In the genomic region with DNA sequence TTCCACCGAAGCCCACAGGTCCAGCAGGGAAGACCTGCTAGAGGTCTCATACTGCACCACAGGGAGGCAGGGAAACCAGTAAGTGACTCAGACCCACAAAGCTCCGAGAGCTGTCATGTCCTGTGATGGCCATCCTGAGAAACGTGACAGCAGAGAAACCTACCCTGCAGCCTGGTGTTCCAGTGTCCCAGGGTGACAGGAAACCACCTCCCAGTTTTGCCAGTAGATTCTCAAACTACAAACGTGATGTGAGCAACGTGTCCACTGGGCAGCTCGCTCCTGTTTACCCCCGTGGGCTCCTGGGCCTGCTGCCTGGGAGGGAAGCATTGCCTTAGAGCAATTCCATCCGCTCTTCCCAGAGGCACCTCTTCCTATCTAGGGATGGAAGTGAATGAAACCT, we compare ENCODE assay signal across 7 mouse cellular contexts. TPM values are rescaled to one million over a fixed set of nuclear protein-coding genes. Genes with fewer than 3 reads are reported as not detected.
DNase-seq lines count a peak whose midpoint lies in the region; ATAC-seq lines count a peak whose summit lies in the region.

No protein-coding gene starts in this region.

- peak overlapping the region; percentile 92 for H3K27ac ChIP-seq in embryonic facial prominence, embryonic 13.5 days
- H3K27ac ChIP-seq in liver, embryonic 12.5 days: no peak overlapping the region
- peak overlapping the region; percentile 95 for H3K27ac ChIP-seq in neural tube, embryonic 15.5 days (replicated peaks)

- peaks cover 38% of the 10 kb centered on the region for H3K4me1 ChIP-seq in embryonic facial prominence, embryonic 13.5 days
- peaks cover 56% of the 10 kb centered on the region for H3K4me1 ChIP-seq in liver, embryonic 12.5 days
- H3K4me1 ChIP-seq in neural tube, embryonic 15.5 days: peaks cover 59% of the 10 kb centered on the region

- H3K27me3 ChIP-seq in embryonic facial prominence, embryonic 13.5 days: peaks cover 15% of the 10 kb centered on the region
- peaks cover 40% of the 10 kb centered on the region for H3K27me3 ChIP-seq in liver, embryonic 12.5 days (replicated peaks)
- no peaks in the 10 kb centered on the region; the same call in 1 of the 2 replicates for H3K27me3 ChIP-seq in neural tube, embryonic 15.5 days (replicated peaks)

- 6% methylated on average over 8 of the region's 8 CpGs for WGBS in embryonic facial prominence, embryonic 13.5 days
- 17% methylated on average over 8 of the region's 8 CpGs for WGBS in liver, embryonic 12.5 days (ENCODE audit: insufficient replicate concordance)
- 3% methylated on average over 8 of the region's 8 CpGs for WGBS in neural tube, embryonic 15.5 days

- H3K9ac ChIP-seq in embryonic facial prominence, embryonic 13.5 days: peak overlapping the region; percentile 78
- H3K9ac ChIP-seq in liver, embryonic 12.5 days: peak overlapping the region; percentile 67
- peak overlapping the region; percentile 74 for H3K9ac ChIP-seq in neural tube, embryonic 15.5 days (replicated peaks)

- peaks cover 14% of the 10 kb centered on the region; the same call in 1 of the 2 replicates for H3K36me3 ChIP-seq in embryonic facial prominence, embryonic 13.5 days
- peaks cover 24% of the 10 kb centered on the region for H3K36me3 ChIP-seq in liver, embryonic 12.5 days
- peaks cover 4% of the 10 kb centered on the region; the same call in 1 of the 2 replicates for H3K36me3 ChIP-seq in neural tube, embryonic 15.5 days

- ATAC-seq in embryonic facial prominence, embryonic 13.5 days (ENCODE audit: insufficient number of reproducible peaks, insufficient read depth, low FRiP score, low TSS enrichment, low read depth): no peak
- no peak for ATAC-seq in liver, embryonic 12.5 days
- peak; percentile 13; the same call in 1 of the 2 replicates for ATAC-seq in neural tube, embryonic 15.5 days (ENCODE audit: low FRiP score)

- DNase-seq in right cerebral cortex, adult 2 months (ENCODE audit: low spot score in 2 of 2): peak; percentile 13 to 31
- DNase-seq in right cerebral cortex, postnatal 25 days: no peak
- DNase-seq in heart, postnatal 10 days: peak; percentile 30 to 42
- DNase-seq in layer of hippocampus, postnatal 14 days (ENCODE audit: low spot score in 2 of 2): no peak

- peak overlapping the region; percentile 65 for H3K4me3 ChIP-seq in embryonic facial prominence, embryonic 13.5 days
- H3K4me3 ChIP-seq in liver, embryonic 12.5 days: peak overlapping the region; percentile 64
- peak overlapping the region; percentile 71 for H3K4me3 ChIP-seq in neural tube, embryonic 15.5 days (replicated peaks)

- no peaks in the 10 kb centered on the region for H3K9me3 ChIP-seq in embryonic facial prominence, embryonic 13.5 days
- no peaks in the 10 kb centered on the region for H3K9me3 ChIP-seq in liver, embryonic 12.5 days (replicated peaks)
- H3K9me3 ChIP-seq in neural tube, embryonic 15.5 days (replicated peaks): no peaks in the 10 kb centered on the region

- intact Hi-C loops in heart, postnatal 10 days (cut with DNase I): loop anchor here (2.0 to 5.0 kb wide), 3 partner anchors 72 to 123 kb away; no protein-coding TSS in a partner anchor

- H3K4me2 ChIP-seq in embryonic facial prominence, embryonic 13.5 days: peak overlapping the region; percentile 88
- H3K4me2 ChIP-seq in liver, embryonic 12.5 days: peak overlapping the region; percentile 85
- peak overlapping the region; percentile 96 for H3K4me2 ChIP-seq in neural tube, embryonic 15.5 days

RNA-seq across cellular contexts. Expression of a gene that starts 53.2 kb away (rescaled TPM):
- polyA plus RNA-seq in embryonic facial prominence, embryonic 13.5 days (2015; fragmentation: Nextera tagmentation; extraction: Ambion mirVana): 13.4 and 15.6 TPM in 2 replicates
- total RNA-seq in heart, postnatal 10 days (2021): 10 to 100 TPM in 1 of 2 experiments, 1 to 10 TPM in 1; 9.9 to 17.4 TPM
- polyA plus RNA-seq in liver, embryonic 12.5 days (2016; fragmentation: Nextera tagmentation; extraction: Ambion mirVana): 10.3 and 11.7 TPM in 2 replicates
- 26.5 and 29.8 TPM in 2 replicates for polyA plus RNA-seq in neural tube, embryonic 15.5 days (2015; fragmentation: Nextera tagmentation; extraction: Ambion mirVana)
- total RNA-seq in layer of hippocampus, postnatal 14 days (2021): 10 to 100 TPM; 36.4 to 40.5 TPM

Comparison
In these comparisons a context has a peak if more than half of its experiments do, and no peak if none do; other contexts are left out.
1. DNase-seq: peak in right cerebral cortex, adult 2 months (2 of 2) and heart, postnatal 10 days (2 of 2); none in right cerebral cortex, postnatal 25 days (single experiment) and layer of hippocampus, postnatal 14 days (0 of 2).
2. Peak in every context shown above with its lines, with median percentiles within 50 percentile points of each other: H3K4me2 ChIP-seq, H3K4me3 ChIP-seq and H3K9ac ChIP-seq.